Mouse (Mus musculus): ENCODE results near the gene 6330409D20Rik.
A peak's percentile ranks its signal among the peaks of the same experiment; 100 is the strongest.

6330409D20Rik gene

DNA sequence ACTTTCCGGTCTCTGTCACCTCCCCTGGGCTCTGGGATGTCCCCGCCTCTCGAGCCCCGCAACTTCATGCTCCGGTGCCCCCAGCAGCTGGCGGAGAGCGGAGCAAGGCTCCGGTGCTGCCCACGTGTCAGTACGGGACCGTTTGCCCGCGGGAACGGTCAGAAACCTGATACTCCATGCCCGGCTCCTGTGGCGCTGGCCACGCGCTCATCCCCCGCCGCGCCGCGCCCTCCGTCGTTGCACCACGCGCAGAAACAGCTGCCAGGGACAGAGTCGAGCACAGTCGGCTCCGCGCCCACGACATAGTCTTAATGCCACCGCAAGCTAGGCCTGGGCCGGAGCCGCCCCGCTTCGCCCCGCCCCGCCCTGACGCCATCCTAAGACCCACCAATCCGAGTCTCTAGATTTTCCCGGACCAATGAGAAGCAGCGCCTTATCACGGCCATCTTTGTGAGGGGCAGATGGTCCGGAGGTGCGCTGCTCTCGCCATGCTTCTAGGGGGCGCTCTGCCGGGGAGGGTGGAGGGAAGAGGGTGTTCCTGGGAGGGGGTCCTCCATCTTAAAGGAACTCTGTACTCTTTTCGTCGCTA, 46.9 kb downstream of the 6330409D20Rik start:
- DNase-seq: peak; percentile 96

DNA sequence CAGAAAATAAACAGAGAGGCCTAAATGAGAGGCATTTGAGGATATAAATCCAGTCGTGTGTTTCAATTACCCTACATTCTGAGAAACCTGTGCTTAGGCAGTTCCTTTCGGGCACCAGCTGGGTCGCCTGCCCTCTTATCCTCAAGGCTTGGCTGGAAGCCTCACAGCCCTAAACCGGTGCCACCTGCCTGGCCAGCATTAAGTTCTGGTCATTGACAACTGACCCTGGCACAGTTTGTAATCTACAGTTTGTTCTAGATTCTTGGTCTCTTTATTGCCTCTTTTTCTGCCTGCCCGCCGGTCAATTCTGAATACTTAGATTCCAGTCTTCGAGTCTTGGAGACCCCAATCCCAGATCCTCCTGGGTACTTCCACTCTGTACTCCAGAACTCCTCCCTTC, 47.5 kb downstream of the 6330409D20Rik start:
- DNase-seq: peak; percentile 56

DNA sequence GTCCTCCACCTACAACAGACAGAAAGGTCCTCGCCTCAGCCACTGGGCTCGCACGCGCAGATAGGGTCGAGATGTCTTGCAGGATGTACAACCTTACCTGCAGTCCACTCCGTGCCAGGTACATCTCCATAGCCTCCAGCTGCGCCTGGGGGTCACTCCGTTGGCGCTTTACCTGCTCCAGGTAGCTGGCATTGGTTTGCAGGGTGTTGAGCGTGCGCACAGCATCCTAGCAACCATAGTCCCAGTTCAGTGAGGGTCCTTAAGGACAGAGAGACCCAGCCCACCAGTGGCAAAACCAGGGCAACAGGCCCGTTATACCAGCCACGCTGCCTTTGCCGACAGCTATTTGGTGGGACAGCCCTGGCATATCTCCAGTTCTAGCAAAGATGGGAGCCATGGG, 48.3 kb downstream of the 6330409D20Rik start:
- peak; percentile 63 for DNase-seq

DNA sequence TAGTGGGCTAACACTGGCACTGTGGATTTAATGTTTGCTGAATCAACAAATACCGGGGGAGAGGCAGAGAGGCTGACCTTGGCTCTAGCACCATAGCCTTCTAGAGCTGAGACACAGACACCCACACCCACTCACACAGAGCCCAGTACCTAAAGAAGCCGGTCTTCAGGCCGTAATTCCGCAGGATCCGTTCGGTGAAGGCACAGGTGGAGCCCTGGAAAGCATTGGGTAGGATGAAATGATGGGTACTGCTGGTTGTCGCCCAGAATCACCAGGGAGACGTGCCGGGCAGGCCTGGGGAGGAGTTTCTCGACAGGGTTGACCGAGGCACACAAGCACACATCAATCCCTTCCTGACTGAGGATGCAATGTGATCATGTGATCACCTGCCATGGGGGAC, 49.8 kb downstream of the 6330409D20Rik start:
- no peak for DNase-seq

DNA sequence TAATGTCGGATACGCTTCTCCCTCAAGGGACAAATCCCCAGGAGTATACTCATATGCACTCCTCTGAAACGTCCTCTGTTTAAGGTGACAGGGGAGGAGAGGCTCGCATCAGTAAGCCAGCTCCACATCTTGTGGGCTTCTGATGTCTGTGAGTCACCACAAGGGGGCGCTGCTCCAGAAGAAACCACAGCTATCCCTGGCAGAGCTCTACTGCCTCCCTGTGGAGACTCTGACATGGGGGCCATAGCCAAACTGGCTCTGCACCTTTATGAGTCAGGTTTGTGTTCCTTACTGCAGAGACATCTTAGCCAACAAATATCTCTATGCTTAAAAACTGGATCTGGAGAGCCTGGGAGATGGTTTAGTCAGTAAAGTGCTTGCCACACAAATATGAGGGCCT, 51.4 kb downstream of the 6330409D20Rik start:
- peak; percentile 85 for DNase-seq

DNA sequence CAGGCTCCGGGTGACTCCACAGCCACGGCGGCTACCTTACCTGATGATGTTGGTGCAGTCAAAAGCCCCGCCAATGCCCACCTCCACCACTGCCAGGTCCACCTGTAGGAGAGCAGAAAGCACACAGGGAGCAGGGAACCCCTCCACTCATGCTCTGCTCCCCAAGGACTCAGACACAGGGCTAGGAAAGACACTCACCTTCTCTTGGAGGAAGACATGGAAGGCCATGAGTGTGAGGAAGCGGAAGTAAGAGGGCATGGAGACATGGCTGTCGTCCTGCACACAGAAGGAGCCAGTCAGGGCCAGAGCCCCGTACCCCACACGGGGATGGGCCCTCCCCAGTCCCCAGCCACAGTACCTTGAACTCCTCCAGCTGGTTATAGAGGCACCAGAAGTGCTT, 53.3 kb downstream of the 6330409D20Rik start:
- no peak for DNase-seq

DNA sequence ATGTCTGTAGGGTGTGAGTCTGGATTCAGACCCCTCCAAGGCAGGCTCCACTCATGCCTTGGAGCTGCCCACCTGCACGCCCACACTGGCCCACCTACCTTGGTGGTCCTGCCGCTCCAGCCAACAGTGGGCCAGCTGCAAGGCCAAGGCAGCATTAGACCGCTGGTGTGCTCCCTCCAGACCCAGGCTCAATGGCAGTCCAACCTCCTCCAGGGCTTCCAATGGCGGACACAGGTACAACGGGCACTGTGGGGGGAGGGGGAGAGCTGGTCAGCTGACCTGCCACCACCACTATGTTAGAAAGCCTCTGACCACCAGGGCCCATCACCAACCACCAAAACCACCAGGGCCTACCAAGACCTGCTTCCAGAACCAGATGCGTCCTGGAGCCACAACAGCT, 54.2 kb downstream of the 6330409D20Rik start:
- no peak for DNase-seq

DNA sequence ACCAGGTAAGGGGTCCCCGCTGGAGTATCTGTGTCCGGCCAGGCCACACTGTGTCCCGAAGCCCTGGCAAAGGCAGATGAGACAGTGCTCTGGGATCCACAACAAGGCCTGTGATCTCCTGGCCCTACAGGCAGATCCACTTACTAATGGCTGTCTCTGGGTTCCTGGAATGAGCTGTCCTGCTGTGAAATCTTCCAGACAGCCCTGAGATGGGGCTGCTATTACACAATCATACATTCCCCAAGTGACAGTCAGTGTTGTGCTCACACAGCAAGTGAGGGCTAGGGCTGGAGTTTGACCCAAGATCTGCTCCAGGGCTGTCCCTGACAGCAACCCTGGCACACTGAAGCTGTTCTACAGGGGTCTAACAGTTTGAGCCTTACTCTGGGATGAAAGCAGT, 55.0 kb downstream of the 6330409D20Rik start:
- DNase-seq: no peak

DNA sequence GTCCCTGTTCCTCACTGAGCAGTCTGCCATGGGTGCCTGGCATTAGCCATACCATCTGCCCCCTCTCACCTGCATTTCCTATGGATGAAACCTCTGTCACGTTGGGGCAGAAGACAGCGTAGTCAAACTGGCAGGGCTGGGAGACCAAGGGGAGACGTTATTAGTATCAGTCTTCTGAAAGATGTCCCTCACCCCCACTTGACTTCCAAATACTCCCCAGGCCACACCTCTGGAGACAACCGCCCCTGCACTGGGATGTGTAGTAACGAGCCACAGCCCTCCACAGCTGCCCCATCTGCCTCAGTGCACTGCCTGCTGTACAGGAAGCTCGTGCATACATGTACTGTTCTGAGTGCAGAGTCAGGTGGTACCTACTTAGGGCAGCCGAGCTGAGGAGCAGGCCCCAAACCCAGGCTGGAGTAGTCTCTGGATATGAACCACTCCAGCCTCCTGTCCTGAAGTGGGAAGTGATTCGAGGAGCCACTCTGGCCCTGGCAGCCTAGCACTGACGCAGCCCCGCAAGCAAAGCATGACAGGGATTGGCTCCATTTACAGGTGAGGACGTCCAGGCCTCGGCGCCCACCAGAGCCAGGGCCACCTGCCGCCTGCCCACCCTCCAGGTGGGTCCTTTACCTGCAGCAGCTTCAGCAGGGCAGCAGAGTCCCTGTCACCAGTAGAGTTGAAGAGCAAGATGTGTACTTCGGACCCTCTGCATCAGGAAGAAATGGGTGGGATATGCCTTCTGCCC, 56.0 kb downstream of the 6330409D20Rik start:
- DNase-seq: no peak

DNA sequence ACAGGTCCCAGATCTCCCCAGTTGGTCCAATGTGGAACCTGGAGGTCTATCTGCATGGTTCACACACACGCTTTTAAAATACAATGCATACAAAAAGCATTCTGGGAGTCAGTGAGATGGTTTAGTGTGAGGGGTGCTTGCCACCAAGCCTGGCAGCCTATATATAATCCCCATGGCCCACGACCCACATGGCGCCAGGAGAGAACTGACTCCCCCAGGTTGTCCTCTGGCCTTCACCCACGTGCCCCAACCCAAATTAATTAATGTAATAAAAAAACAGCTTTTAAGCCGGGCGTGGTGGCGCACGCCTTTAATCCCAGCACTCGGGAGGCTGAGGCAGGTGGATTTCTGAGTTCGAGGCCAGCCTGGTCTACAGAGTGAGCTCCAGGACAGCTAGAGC, 57.1 kb downstream of the 6330409D20Rik start:
- no peak for DNase-seq

DNA sequence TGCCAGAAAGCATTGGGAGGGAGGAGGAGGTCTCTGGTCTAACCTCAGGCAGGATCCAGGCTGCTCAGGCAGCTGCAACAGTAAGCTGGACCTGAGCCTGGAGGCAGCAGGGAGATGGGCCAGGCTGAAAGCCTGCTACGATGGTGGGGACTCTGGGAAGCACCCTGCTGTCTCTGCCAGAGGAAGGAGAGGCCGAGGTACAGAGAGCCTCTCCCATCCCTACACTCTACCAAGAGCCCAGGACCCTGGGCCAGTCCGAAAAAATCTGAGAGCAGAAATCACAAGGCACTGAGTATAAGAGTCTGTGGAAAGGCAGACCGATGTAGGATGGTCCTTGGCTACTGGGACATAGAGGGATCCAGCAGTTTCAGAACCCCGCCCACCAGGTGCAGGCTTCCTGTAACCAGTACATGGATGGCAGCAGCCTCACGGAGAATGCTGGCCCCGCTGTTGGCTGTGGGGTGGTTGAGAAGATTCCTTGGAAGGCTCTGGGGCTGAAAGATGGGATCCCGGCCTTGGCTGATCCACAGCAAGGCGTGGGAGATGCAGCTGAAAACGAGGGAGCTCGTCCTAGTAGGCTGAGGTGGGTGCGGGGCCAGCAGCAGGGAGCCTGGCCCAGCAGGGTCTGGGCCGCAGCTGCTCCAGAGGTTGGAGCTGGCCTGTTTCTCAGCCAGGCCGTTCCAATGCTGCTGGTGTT, 57.9 kb downstream of the 6330409D20Rik start:
- no peak for DNase-seq
